Mouse (Mus musculus) spleen, postnatal 4 days (tissue): ENCODE results near the gene Ndufa13.

Source experiments
- DNase-seq, 2 experiments: peaks; one replicate each; pipeline ENCODE4 v3.0.0; 2022; ENCODE audit warnings: low spot score in 2 of 2

Gene Ndufa13

GRCm38 (mm10) chr8:69880841-69881240 lies 21.5 kb downstream of the Ndufa13 start:
- DNase-seq, result peak in 1 of 2 experiments; percentile 59

GRCm38 (mm10) chr8:69879678-69880077 lies 22.7 kb downstream of the Ndufa13 start:
- peak in 1 of 2 experiments; percentile 53 for DNase-seq

- no peak for DNase-seq
These were observed 24.4 kb downstream of the Ndufa13 start for GRCm38 (mm10) chr8:69877992-69878391.

GRCm38 (mm10) chr8:69877396-69877795 lies 25.0 kb downstream of the Ndufa13 start:
- DNase-seq, result no peak

GRCm38 (mm10) chr8:69876967-69877366 lies 25.4 kb downstream of the Ndufa13 start:
- DNase-seq, result no peak

GRCm38 (mm10) chr8:69876097-69876496 lies 26.3 kb downstream of the Ndufa13 start:
- DNase-seq, result no peak

- DNase-seq, result no peak
These were observed 27.7 kb downstream of the Ndufa13 start for GRCm38 (mm10) chr8:69874654-69875053.

GRCm38 (mm10) chr8:69874155-69874554 lies 28.2 kb downstream of the Ndufa13 start:
- DNase-seq, result peak in 1 of 2 experiments; percentile 82

- peak in 1 of 2 experiments; percentile 56 for DNase-seq
These were observed 31.5 kb downstream of the Ndufa13 start for GRCm38 (mm10) chr8:69870907-69871306.

GRCm38 (mm10) chr8:69870003-69870765 lies 32.2 kb downstream of the Ndufa13 start:
- DNase-seq, result peak in 1 of 2 experiments; percentile 61

GRCm38 (mm10) chr8:69867696-69868326 lies 34.5 kb downstream of the Ndufa13 start:
- DNase-seq, result peak in 1 of 2 experiments; percentile 61

- no peak for DNase-seq
These were observed 38.2 kb downstream of the Ndufa13 start for GRCm38 (mm10) chr8:69864180-69864579.

GRCm38 (mm10) chr8:69863387-69864020 lies 38.9 kb downstream of the Ndufa13 start:
- no peak for DNase-seq

- DNase-seq, result no peak
These were observed 41.1 kb downstream of the Ndufa13 start for GRCm38 (mm10) chr8:69861251-69861650.

GRCm38 (mm10) chr8:69860807-69861206 lies 41.6 kb downstream of the Ndufa13 start:
- DNase-seq, result no peak

- DNase-seq, result no peak
These were observed 48.5 kb downstream of the Ndufa13 start for GRCm38 (mm10) chr8:69853869-69854268.

- DNase-seq, result no peak
These were observed 51.3 kb downstream of the Ndufa13 start for GRCm38 (mm10) chr8:69850926-69851506.

- DNase-seq, result no peak
These were observed 52.5 kb downstream of the Ndufa13 start for GRCm38 (mm10) chr8:69849899-69850298.

GRCm38 (mm10) chr8:69848951-69849350 lies 53.4 kb downstream of the Ndufa13 start:
- DNase-seq, result no peak

GRCm38 (mm10) chr8:69847167-69848065 lies 54.9 kb downstream of the Ndufa13 start:
- no peak for DNase-seq
